Mouse (Mus musculus): ENCODE results near the gene Gm13691.
A peak's percentile ranks its signal among the peaks of the same experiment; 100 is the strongest.
"Not testable (repeated sequence)": the region's sequence is repeated elsewhere in the genome, so short reads cannot be mapped to it uniquely, and the experiment has no call there.

Gene Gm13691

GRCm38 (mm10) chr2:83990253-83990652, at the start of gene Gm13691:
Gene Gm13691, plus strand, starts transcription at chr2:83990553.
- DNase-seq: not testable (repeated sequence)

DNA sequence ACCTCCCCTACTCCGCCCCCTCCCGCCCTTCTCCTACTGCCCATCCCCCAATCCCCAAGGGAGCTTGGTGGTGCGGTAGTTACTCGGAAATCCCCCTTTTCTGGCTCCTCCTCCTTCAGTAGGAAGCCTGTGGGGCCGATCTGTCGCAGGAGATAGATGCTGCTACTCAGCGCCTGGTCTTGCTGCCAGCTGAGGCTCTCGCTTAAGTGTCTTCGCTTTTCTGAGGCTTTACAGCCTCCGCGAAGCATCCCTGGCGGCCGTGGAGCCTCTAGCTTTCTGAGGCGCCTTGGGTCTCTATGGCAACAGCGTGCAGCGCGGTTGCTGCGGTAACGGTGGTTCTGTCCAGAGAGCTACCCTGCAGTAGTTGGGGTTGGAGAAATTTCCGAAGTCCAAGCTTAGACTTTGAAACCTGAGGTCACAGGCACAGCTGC, 49.4 kb upstream of the Gm13691 start, which contains the start of gene Zswim2:
TSS of gene Zswim2 (minus strand) at position 298 of the 431 bp plus-strand sequence.
- DNase-seq: peak; percentile 25

GRCm38 (mm10) chr2:83941378-83941777, 49.0 kb upstream of the Gm13691 start:
- DNase-seq: no peak

DNA sequence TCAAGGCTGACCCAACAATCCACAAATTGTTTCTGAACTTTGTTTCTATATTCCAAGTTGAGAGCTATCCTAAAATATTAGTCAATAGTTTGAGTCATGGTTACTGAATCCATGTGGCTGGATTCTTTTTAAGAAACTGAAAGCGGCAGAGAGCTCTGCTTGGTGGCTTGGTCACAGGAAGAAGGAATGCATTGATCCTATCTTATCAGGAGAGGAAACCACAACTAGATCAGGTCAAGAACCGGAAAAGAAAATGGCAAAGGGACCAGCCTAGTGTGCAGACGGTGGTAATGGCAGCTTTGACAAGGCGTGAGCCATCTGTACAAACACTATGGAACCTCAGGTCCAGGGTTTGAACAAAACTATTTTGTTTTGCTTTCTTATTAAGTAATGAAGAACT, 48.6 kb upstream of the Gm13691 start:
- no peak for DNase-seq

GRCm38 (mm10) chr2:83955393-83955792, 35.0 kb upstream of the Gm13691 start, which contains the start of gene Gm13698:
Gene Gm13698, plus strand, starts transcription at chr2:83955693.
- not testable (repeated sequence) for DNase-seq

- not testable (repeated sequence) for DNase-seq
Observed at GRCm38 (mm10) chr2:83961203-83961602, 29.1 kb upstream of the Gm13691 start, which contains the start of gene Gm13693. Gene Gm13693, plus strand, starts transcription at chr2:83961503.

GRCm38 (mm10) chr2:83967013-83967412, 23.3 kb upstream of the Gm13691 start, which contains the start of gene Gm13695:
Gene Gm13695, plus strand, starts transcription at chr2:83967313.
- not testable (repeated sequence) for DNase-seq

DNA sequence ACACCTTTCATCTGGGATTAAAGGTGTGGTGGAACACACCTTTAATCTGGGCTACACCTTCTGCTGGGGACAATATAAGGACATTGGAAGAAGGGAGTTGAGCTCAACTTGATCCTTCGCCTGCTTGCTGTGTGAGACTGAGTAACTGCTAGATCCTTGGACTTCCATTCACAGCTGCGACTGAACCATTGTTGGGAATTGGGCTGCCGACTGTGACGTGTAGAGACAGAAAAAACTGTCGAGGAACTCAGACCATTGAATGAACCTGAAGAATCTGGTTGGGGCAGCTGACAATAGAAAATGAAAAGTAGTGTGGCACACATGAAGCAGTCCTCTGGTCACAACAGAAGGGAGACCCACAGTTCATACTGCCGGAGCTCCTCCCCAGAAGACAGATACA, 17.5 kb upstream of the Gm13691 start, which contains the start of gene Gm13696:
TSS of gene Gm13696 (plus strand) at position 301 of the 400 bp plus-strand sequence.
- not testable (repeated sequence) for DNase-seq

DNA sequence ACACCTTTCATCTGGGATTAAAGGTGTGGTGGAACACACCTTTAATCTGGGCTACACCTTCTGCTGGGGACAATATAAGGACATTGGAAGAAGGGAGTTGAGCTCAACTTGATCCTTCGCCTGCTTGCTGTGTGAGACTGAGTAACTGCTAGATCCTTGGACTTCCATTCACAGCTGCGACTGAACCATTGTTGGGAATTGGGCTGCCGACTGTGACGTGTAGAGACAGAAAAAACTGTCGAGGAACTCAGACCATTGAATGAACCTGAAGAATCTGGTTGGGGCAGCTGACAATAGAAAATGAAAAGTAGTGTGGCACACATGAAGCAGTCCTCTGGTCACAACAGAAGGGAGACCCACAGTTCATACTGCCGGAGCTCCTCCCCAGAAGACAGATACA, 11.7 kb upstream of the Gm13691 start, which contains the start of gene Gm13694:
TSS of gene Gm13694 (plus strand) at position 301 of the 400 bp plus-strand sequence.
- DNase-seq: not testable (repeated sequence)

- DNase-seq: not testable (repeated sequence)
Observed at GRCm38 (mm10) chr2:83984443-83984842, 5.9 kb upstream of the Gm13691 start, which contains the start of gene Gm13697. Gene Gm13697, plus strand, starts transcription at chr2:83984743.

DNA sequence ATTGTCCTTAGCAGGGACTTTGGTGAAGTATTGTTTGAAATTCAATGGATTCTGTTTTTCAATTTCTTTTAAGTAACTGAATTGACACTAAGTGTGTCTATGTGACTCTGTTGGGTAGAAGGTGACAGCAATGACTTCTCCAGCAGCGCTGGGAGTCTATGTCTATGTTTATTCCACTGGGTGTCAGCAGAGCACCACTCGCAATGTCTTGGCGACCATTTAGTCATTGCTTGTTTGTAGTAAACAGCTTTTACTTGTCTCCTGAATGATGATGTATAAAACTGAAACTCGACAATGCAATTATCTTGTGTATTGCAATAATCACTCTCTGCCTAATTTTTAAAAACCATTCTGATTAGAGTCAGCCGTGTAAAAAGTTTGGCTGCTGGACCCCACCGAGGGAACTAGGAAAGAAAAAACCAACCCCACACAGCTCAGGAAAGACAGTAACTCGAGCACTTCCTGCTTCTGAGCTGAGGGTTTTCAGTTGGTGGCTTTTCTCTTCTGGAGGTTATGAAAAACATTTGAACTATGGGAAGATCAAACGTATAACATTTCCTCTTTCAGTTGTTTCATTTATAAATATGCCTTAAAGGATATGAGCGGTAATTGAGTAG, 3.4 kb downstream of the Gm13691 start:
- DNase-seq: not testable (repeated sequence)

DNA sequence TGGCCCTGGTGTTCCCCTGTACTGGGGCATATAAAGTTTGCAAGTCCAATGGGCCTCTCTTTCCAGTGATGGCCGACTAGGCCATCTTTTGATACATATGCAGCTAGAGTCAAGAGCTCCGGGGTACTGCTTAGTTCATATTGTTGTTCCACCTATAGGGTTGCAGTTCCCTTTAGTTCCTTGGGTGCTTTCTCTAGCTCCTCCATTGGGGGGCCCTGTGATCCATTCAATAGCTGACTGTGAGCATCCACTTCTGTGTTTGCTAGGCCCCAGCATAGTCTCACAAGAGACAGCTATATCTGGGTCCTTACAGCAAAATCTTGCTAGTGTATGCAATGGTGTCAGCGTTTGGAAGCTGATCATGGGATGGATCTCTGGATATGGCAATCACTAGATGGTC, 4.2 kb downstream of the Gm13691 start:
- DNase-seq: not testable (repeated sequence)

GRCm38 (mm10) chr2:84008913-84009312, 18.6 kb downstream of the Gm13691 start:
- DNase-seq: no peak

DNA sequence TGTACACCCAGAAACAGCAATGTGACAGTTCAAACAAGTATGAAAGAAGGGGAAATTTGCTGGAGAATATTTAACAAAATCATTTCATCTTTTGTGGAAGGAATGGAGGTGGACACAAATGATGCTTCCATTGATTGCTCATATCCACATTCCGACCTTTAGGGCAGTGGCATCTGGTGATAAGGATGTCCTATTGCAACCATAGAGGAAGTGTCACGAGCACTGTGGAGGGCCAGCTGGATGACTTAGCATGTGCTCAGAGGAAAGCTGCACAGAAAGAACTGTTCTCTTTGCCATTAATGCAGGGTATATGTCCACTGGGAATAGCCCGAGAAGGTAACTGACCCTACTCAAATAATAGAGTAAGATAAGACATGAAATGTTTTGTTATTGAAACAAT, 19.5 kb downstream of the Gm13691 start:
- no peak for DNase-seq

- no peak for DNase-seq
Observed at GRCm38 (mm10) chr2:84014572-84014971, 24.2 kb downstream of the Gm13691 start.

DNA sequence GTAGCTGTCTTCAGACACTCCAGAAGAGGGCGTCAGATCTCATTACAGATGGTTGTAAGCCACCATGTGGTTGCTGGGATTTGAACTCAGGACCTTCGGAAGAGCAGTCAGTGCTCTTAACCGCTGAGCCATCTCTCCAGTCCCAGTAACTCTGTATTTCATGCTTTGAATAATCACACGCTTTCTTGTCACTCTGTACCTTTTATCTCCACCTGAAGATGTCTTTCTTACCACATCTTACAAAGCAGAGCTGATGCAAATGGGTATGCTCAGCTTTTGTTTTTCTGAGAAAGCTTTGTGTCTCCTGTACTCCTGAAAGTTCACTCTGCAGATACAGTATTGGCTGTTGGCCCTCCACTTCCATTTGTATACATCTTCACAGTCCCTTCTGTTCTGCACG, 25.9 kb downstream of the Gm13691 start:
- not testable (repeated sequence) for DNase-seq

- DNase-seq: no peak
Observed at GRCm38 (mm10) chr2:84018330-84018729, 28.0 kb downstream of the Gm13691 start.

GRCm38 (mm10) chr2:84019519-84020305, 29.4 kb downstream of the Gm13691 start:
- peak; percentile 35 for DNase-seq

DNA sequence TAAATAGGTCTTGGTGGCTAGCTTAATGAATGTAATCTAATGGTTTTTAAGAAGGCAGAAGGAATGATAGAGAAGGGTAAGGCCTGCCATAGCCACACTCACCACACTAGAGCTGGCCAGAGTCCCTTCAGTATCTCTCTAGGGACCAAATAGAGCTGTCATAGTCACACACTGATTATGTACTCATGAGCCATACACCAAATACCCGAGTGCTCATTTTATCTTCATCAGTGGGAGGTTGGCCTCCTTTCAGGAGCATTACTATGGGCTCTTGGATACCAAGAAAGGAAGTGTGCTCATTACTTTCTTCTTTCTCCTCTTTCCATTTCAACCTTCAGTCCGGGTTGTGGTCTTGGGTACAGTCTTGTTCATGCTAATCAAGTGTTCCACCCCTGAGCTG, 31.6 kb downstream of the Gm13691 start:
- no peak for DNase-seq

- no peak for DNase-seq
Observed at GRCm38 (mm10) chr2:84022905-84023304, 32.6 kb downstream of the Gm13691 start.

- no peak for DNase-seq
Observed at GRCm38 (mm10) chr2:84023319-84023718, 33.0 kb downstream of the Gm13691 start.

DNA sequence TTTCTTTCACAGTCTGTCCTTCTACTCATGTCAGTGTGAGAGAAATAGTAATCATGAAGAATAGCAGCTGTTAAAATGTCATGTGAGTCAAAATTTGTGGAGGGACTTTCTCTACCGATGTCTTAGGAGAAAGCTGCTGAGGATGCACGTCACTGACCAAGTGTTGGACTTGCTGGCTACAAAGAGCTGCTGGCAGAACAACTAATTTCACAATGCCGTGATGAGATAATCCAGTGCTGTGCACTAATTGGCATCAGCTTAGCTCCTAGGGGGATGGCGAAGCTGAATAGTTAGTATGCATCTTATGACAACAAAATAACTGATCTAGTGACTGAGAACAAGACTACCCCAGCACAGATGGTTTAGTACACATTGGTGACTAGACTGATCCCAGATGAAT, 34.9 kb downstream of the Gm13691 start:
- DNase-seq: no peak

GRCm38 (mm10) chr2:84032505-84032904, 42.2 kb downstream of the Gm13691 start:
- no peak for DNase-seq
